Mouse (Mus musculus): Measurements from ENCODE around the gene Nfib.

The Nfib gene

GRCm38 (mm10) chr4:82540466-82540990 is 165.0 kb downstream of the Nfib start:
- no peak for DNase-seq (ENCODE audit: low read depth, low spot score)

GRCm38 (mm10) chr4:82540048-82540410 is 165.5 kb downstream of the Nfib start:
- no peak for DNase-seq (ENCODE audit: low read depth, low spot score)

GRCm38 (mm10) chr4:82539406-82540047 is 166.0 kb downstream of the Nfib start:
- DNase-seq (ENCODE audit: low read depth, low spot score), result no peak

GRCm38 (mm10) chr4:82538815-82539214 is 166.7 kb downstream of the Nfib start:
- DNase-seq (ENCODE audit: low read depth, low spot score), result no peak

- peak; percentile 36 for DNase-seq (ENCODE audit: low read depth, low spot score)
These were observed 167.3 kb downstream of the Nfib start for GRCm38 (mm10) chr4:82538069-82538811.

GRCm38 (mm10) chr4:82537279-82537967 is 168.1 kb downstream of the Nfib start:
- peak; percentile 66 for DNase-seq (ENCODE audit: low read depth, low spot score)

- peak; percentile 41 for DNase-seq (ENCODE audit: low read depth, low spot score)
These were observed 168.9 kb downstream of the Nfib start for GRCm38 (mm10) chr4:82536435-82537278.

- DNase-seq (ENCODE audit: low read depth, low spot score), result no peak
These were observed 169.7 kb downstream of the Nfib start for GRCm38 (mm10) chr4:82535606-82536434.

- no peak for DNase-seq (ENCODE audit: low read depth, low spot score)
These were observed 172.3 kb downstream of the Nfib start for GRCm38 (mm10) chr4:82533231-82533630.

GRCm38 (mm10) chr4:82532443-82533191 is 172.9 kb downstream of the Nfib start:
- peak; percentile 22 for DNase-seq (ENCODE audit: low read depth, low spot score)

- no peak for DNase-seq (ENCODE audit: low read depth, low spot score)
These were observed 173.6 kb downstream of the Nfib start for GRCm38 (mm10) chr4:82531977-82532376.

GRCm38 (mm10) chr4:82530875-82531353 is 174.6 kb downstream of the Nfib start:
- no peak for DNase-seq (ENCODE audit: low read depth, low spot score)

GRCm38 (mm10) chr4:82528978-82529377 is 176.6 kb downstream of the Nfib start:
- no peak for DNase-seq (ENCODE audit: low read depth, low spot score)

GRCm38 (mm10) chr4:82519935-82520334 is 185.6 kb downstream of the Nfib start:
- DNase-seq (ENCODE audit: low read depth, low spot score), result no peak

- no peak for DNase-seq (ENCODE audit: low read depth, low spot score)
These were observed 187.4 kb downstream of the Nfib start for GRCm38 (mm10) chr4:82518132-82518531.

- no peak for DNase-seq (ENCODE audit: low read depth, low spot score)
These were observed 188.2 kb downstream of the Nfib start for GRCm38 (mm10) chr4:82517311-82517710.

GRCm38 (mm10) chr4:82516211-82516795 is 189.2 kb downstream of the Nfib start:
- no peak for DNase-seq (ENCODE audit: low read depth, low spot score)

GRCm38 (mm10) chr4:82514921-82515320 is 190.6 kb downstream of the Nfib start:
- no peak for DNase-seq (ENCODE audit: low read depth, low spot score)

- no peak for DNase-seq (ENCODE audit: low read depth, low spot score)
These were observed 191.2 kb downstream of the Nfib start for GRCm38 (mm10) chr4:82514373-82514772.

Data from ZHBTc4 (cell line).